In genomic region chr10:19043529-19044262, GRCm38 (mm10) we compare ENCODE assay signal across 9 mouse cellular contexts. TPM values are rescaled to one million over a fixed set of nuclear protein-coding genes. Genes with fewer than 3 reads are reported as not detected.
DNase-seq lines count a peak whose midpoint lies in the region; ATAC-seq and TF ChIP-seq lines count a peak whose summit lies in the region.
"Had no signal": no experiment of that assay in that cellular context is flagged by ENCODE, and none has a peak within 500 bp of the region (broad histone marks: within the 10 kb centered on the region; RNA-seq: fewer than 3 reads in every experiment).

No protein-coding gene starts in this region.

- 51% methylated on average over 4 of the region's 4 CpGs for WGBS in liver, adult 2 months
- 53% methylated on average over 4 of the region's 4 CpGs for WGBS in liver, embryonic 11.5 days
- WGBS in kidney, embryonic 15.5 days, result 75% methylated on average over 4 of the region's 4 CpGs

- no peak for TF ChIP-seq CTCF in liver, adult 2 months (IDR thresholded peaks at IDR 0.05; ENCODE audit: low read depth, low read length)

- ATAC-seq in liver, embryonic 11.5 days (replicated peaks; ENCODE audit: low FRiP score), result no peak
- no peak for ATAC-seq in kidney, embryonic 15.5 days (replicated peaks; ENCODE audit: low FRiP score)

- no peaks in the 10 kb centered on the region for H3K79me2 ChIP-seq in liver, adult 2 months (ENCODE audit: control insufficient read depth, insufficient read depth, low read length)

- peak; percentile 51 for DNase-seq in liver, adult 2 months (ENCODE audit: extremely low read depth, low read depth, low spot score)
- no peak for DNase-seq in liver, embryonic 11.5 days (ENCODE audit: low spot score)
- DNase-seq in NIH3T3 (ENCODE audit: low read depth), result peak; percentile 48
- peak; percentile 29 for DNase-seq in layer of hippocampus, adult 9-10 months (ENCODE audit: low spot score)
- DNase-seq in spleen, postnatal 36 days (ENCODE audit: low spot score in 2 of 2), result peak; percentile 73 to 75
- DNase-seq in kidney, postnatal 10 days, result no peak
- DNase-seq in adrenal gland, postnatal 25 days, result no peak

- H3K27me3 ChIP-seq in liver, adult 2 months (ENCODE audit: control insufficient read depth, insufficient read depth, low read length), result no peaks in the 10 kb centered on the region
- H3K27me3 ChIP-seq in liver, embryonic 11.5 days (replicated peaks; ENCODE audit: control insufficient read depth, insufficient read depth, low read length), result no peaks in the 10 kb centered on the region
- no peaks in the 10 kb centered on the region for H3K27me3 ChIP-seq in kidney, embryonic 15.5 days
- H3K27me3 ChIP-seq: limb, embryonic 15.5 days had no signal

- H3K9ac ChIP-seq in liver, adult 2 months (ENCODE audit: low read depth, low read length), result no peak overlapping the region
- no peak overlapping the region for H3K9ac ChIP-seq in liver, embryonic 11.5 days (ENCODE audit: low read depth, low read length)
- H3K9ac ChIP-seq in kidney, embryonic 15.5 days, result no peak overlapping the region
- H3K9ac ChIP-seq: limb, embryonic 15.5 days had no signal

- H3K4me3 ChIP-seq in liver, adult 2 months (ENCODE audit: insufficient read depth, low read depth, low read length), result no peak overlapping the region
- no peak overlapping the region for H3K4me3 ChIP-seq in liver, embryonic 11.5 days (ENCODE audit: low read depth, low read length)
- H3K4me3 ChIP-seq in kidney, embryonic 15.5 days (replicated peaks), result no peak overlapping the region
- H3K4me3 ChIP-seq: limb, embryonic 15.5 days had no signal

- no peaks in the 10 kb centered on the region for H3K9me3 ChIP-seq in liver, embryonic 11.5 days (ENCODE audit: control insufficient read depth, low read length)
- no peaks in the 10 kb centered on the region for H3K9me3 ChIP-seq in kidney, embryonic 15.5 days (replicated peaks)
- H3K9me3 ChIP-seq: limb, embryonic 15.5 days had no signal

- no peak for TF ChIP-seq POLR2A in liver, adult 2 months (IDR thresholded peaks at IDR 0.05; ENCODE audit: extremely low read depth, insufficient read depth, low read length)

- no peaks in the 10 kb centered on the region for H3K4me1 ChIP-seq in liver, adult 2 months (ENCODE audit: control insufficient read depth, insufficient read depth, low read length)
- no peaks in the 10 kb centered on the region for H3K4me1 ChIP-seq in liver, embryonic 11.5 days (replicated peaks; ENCODE audit: control insufficient read depth, insufficient read depth, low read length)
- no peaks in the 10 kb centered on the region for H3K4me1 ChIP-seq in kidney, embryonic 15.5 days
- H3K4me1 ChIP-seq: limb, embryonic 15.5 days had no signal

- H3K27ac ChIP-seq in liver, adult 2 months (replicated peaks; ENCODE audit: insufficient read depth, low read depth, low read length), result no peak overlapping the region
- no peak overlapping the region for H3K27ac ChIP-seq in liver, embryonic 11.5 days (ENCODE audit: low read depth, low read length)
- H3K27ac ChIP-seq in kidney, embryonic 15.5 days, result no peak overlapping the region
- H3K27ac ChIP-seq: limb, embryonic 15.5 days had no signal

- no peak overlapping the region for H3K4me2 ChIP-seq in liver, embryonic 11.5 days
- no peak overlapping the region for H3K4me2 ChIP-seq in kidney, embryonic 15.5 days
- H3K4me2 ChIP-seq: limb, embryonic 15.5 days had no signal

- H3K36me3 ChIP-seq in liver, adult 2 months (ENCODE audit: control insufficient read depth, insufficient read depth, low read length), result no peaks in the 10 kb centered on the region
- H3K36me3 ChIP-seq in liver, embryonic 11.5 days (ENCODE audit: control insufficient read depth, insufficient read depth, low read length), result no peaks in the 10 kb centered on the region
- H3K36me3 ChIP-seq in kidney, embryonic 15.5 days, result no peaks in the 10 kb centered on the region
- H3K36me3 ChIP-seq: limb, embryonic 15.5 days had no signal

RNA-seq across cellular contexts. Expression of gene Tnfaip3, which starts 28.2 kb away (rescaled TPM):
- total RNA-seq in liver, adult 2 months (2014; rRNA removed), result 2.5 and 3.0 TPM in 2 replicates
- polyA plus RNA-seq in liver, adult 2 months (2012; rRNA removed), result 0.59 and 0.70 TPM in 2 replicates
- 0.81 and 1.3 TPM in 2 replicates for polyA plus RNA-seq in liver, embryonic 11.5 days (2014; fragmentation: Nextera tagmentation; extraction: Ambion mirVana)
- 3.3 and 6.5 TPM in 2 replicates for total RNA-seq in adrenal gland, postnatal 25 days (2021)
- polyA plus RNA-seq in kidney, embryonic 15.5 days (2015; fragmentation: Nextera tagmentation; extraction: Ambion mirVana), result 2.8 and 2.9 TPM in 2 replicates

Comparison
In these comparisons a context has a peak if more than half of its experiments do, and no peak if none do; other contexts are left out.
1. DNase-seq: peak in liver, adult 2 months (single experiment), NIH3T3 (single experiment), layer of hippocampus, adult 9-10 months (single experiment) and spleen, postnatal 36 days (2 of 2); none in liver, embryonic 11.5 days (single experiment), kidney, postnatal 10 days (single experiment) and adrenal gland, postnatal 25 days (single experiment).